Mouse (Mus musculus) myocyte (in vitro differentiated cells): ENCODE measurements around the gene Hhat.

Source experiments
- MYOD1 ChIP-seq, 3 experiments: IDR thresholded peaks; one replicate each; pipeline ENCODE4 v1.6.1; 2011; ENCODE audit warnings: control low read depth in 2 of 3, low read depth in 2 of 3, mild to moderate bottlenecking in 2 of 3, moderate library complexity in 1 of 3; ENCODE audit not compliant: insufficient read length in 2 of 3, control insufficient read depth in 1 of 3
- POLR2AphosphoS2 ChIP-seq: IDR thresholded peaks from one replicate; pipeline ENCODE4 v1.6.1; 2011; ENCODE audit warnings: low read depth, control low read depth; ENCODE audit not compliant: insufficient read length

DNA sequence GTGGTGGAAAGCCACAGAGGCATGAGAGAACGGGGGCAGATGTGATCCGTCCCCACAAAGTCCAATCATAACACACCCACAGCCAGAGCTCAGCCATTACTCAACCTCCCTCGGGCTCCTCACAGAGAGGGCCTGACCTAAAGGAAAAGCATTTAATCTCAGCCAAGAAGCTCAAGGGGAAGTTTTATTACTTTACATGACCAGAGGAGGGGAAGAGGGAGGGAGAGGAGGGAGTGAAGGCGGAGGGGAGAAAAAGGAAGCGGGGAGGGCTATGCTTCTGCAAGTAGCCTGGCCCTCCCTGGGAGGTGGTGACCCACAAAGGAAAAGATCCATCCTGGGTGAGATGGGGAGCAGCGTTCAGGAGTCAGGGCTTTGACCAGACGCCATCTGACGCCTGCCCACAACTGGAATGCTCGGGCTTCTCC, 35.0 kb downstream of the Hhat start:
- TF ChIP-seq MYOD1 (IDR thresholded peaks at IDR 0.05; ENCODE audit: control insufficient read depth in 1 of 3, insufficient read length in 2 of 3, low read depth in 2 of 3) (no peak), POLR2AphosphoS2 (no peak)
